Mouse (Mus musculus) monocyte, adult 2 months (primary cell): ENCODE measurements around the gene R3hdm1.

Experiments
- DNase-seq, 2 experiments: peaks; one replicate each; pipeline ENCODE4 v3.0.0; 2022; ENCODE audit warnings: low spot score in 2 of 2, low read depth in 1 of 2

R3hdm1 gene

DNA sequence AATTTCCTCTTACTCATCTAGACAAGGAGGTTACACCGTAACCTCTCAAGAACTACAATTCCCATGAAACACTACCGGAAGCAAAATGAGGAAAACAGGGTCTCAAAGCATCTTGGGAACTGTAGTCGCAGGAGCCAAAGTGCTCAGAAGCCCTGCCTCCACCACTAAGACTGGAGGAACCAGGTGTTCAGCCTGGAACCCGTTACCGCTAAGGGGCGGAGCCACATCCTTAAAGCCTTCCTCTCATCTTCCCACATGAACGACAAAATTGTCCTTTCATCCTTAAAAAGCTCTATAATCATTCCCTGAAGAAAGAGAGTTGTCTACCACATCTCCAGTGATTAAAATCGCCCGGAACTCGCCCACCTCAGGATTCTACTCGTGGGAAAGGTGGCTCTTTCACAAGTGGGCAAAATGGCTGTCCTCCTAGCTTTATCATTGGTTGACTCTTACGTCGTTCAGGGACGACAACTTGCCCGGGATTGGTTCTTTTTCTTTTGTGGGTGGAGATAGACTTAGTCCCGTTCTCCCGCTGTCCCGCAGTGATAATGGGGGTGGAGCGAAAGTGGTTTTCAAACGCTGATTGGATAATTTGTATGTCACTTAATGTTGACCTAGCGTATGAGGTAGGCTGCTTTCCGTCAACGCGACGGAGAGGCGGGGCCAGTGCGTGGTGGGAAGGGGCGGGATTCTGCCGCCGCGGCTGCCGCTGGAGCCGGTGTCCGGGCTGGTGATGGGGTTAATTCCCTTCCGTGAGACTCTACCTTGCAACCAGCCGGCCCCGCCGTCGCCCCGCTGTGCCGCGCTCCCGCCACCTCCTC, at the start of gene R3hdm1, which contains the start of gene Zranb3:
Gene R3hdm1 (plus strand): TSS at position 661 of the 821 bp plus-strand sequence.
Gene Zranb3 (minus strand): TSS at position 407 of the 821 bp plus-strand sequence.
- peak; percentile 91 to 94 for DNase-seq

- DNase-seq = no peak
These were observed 45.8 kb upstream of the R3hdm1 start for GRCm38 (mm10) chr1:128057269-128057668.

GRCm38 (mm10) chr1:128058625-128059024, 44.5 kb upstream of the R3hdm1 start:
- DNase-seq = no peak

- no peak for DNase-seq
These were observed 42.3 kb upstream of the R3hdm1 start for GRCm38 (mm10) chr1:128060655-128061344.

- no peak for DNase-seq
These were observed 41.7 kb upstream of the R3hdm1 start for GRCm38 (mm10) chr1:128061401-128061800.

DNA sequence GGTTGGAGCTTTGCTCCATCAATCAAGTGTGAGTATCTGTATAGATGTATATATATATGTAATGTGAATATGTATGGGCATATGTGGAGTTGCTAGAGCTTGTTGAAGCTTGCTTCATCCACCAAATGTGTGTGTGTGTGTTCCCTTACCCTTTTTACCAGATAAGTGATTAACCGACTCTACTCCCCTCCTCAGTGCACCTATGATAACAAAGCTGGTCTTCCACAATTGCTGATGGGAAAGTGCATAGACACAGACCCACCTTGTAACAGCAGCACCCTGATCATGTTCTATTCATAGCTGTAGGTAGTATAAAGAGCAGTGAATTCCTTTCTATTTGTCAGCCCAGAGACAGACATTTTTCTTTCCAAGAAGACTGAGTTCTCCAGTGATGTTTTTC, 40.9 kb upstream of the R3hdm1 start:
- no peak for DNase-seq

- peak in 1 of 2 experiments; percentile 3 for DNase-seq
These were observed 38.4 kb upstream of the R3hdm1 start for GRCm38 (mm10) chr1:128064716-128065115.

DNA sequence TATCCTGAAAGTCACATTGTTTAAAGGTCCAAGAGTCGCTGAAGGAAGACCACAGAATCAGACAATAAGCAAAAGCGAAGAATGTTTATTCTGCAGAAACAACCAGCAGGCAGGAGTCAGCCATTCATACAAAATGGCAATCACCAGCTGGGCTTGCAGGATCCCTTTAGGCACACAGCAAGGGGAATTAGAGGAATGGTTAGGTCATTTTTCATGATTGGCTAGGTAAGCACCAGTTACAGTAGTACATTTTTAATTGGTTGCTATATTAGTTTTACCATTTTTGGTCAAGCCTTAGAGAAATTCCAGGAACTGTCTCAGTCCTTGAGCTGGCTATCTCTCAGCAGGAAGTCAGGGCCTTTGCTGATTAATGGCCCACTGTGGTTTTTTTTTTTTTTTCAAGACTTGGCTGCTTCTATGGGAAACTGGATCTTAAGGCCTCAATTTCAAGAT, 34.1 kb upstream of the R3hdm1 start:
- no peak for DNase-seq

GRCm38 (mm10) chr1:128070003-128070402, 33.1 kb upstream of the R3hdm1 start:
- DNase-seq = no peak

DNA sequence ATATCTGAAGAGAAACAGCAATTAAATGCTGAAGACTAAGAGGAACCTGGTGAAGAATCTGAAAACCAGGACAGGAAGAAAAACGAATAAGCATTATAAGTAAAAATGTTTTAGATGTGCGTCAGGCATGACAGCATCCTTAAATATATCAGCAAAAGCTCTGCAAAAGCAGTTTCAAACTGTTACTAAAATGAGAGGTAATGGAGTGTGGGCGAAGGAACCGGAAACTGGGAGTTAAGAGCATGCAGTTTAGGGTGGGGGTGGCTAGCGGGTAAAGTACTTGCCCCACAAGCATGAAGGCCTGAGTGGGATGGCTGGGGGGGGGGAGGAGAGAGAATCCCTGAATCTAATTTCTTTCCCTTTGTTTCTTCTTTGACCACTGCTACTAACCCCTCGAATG, 30.1 kb upstream of the R3hdm1 start:
- no peak for DNase-seq

DNA sequence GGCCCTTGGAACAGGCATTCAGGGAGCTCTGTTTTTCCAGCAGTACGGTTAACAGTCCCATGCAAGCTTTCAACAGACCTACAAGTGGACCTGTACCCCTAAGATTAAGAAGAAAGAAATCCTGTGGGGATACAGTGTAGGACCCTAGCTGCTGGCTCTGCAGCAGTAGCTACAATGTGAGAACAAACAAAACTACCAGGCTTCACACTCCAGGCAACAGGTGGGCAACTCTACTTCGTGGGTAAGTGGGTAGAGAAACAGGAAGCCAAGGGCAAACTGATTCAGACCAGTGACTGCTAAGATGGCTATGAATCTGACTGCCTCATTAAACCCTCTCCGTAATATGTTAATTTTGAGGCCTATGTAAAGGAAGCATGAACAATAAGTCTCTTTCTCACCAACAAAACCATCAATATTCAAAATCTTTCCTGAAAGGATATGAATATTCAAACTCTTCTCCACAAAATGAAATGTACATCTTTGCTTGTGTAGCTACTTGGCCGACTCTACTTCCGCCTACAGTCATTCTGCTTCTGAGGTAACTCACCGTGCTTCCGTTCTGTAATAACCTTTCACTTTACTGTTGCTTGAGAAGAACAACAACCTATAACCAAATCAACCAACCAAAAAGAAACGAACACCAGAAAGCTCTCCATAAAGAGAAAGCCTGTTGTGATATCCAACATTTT, 26.2 kb upstream of the R3hdm1 start:
- no peak for DNase-seq

- DNase-seq = no peak
These were observed 25.3 kb upstream of the R3hdm1 start for GRCm38 (mm10) chr1:128077788-128078187.

- DNase-seq = no peak
These were observed 24.5 kb upstream of the R3hdm1 start for GRCm38 (mm10) chr1:128078646-128079045.

- DNase-seq = no peak
These were observed 22.0 kb upstream of the R3hdm1 start for GRCm38 (mm10) chr1:128080936-128081696.

GRCm38 (mm10) chr1:128081873-128082272, 21.2 kb upstream of the R3hdm1 start:
- no peak for DNase-seq

DNA sequence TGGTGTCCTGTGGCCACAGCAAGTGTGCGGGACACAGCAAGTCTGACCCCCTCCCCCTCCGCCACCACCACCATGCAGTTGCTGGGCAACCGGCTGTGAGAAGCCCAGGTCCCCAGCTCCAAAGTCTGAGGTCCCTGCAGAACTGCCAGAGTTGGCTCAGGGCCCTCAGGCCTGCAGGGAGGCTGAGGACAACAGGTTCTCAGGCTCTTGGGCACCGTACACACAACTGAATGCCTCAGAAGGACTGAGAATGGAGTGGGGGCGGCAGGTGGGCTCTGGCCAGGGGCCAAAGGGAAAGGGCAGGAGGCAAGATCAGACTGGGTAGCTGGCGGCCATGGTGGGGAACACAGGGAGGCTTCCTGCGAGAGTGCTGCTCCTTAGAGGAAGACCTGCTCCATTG, 20.3 kb upstream of the R3hdm1 start:
- no peak for DNase-seq

DNA sequence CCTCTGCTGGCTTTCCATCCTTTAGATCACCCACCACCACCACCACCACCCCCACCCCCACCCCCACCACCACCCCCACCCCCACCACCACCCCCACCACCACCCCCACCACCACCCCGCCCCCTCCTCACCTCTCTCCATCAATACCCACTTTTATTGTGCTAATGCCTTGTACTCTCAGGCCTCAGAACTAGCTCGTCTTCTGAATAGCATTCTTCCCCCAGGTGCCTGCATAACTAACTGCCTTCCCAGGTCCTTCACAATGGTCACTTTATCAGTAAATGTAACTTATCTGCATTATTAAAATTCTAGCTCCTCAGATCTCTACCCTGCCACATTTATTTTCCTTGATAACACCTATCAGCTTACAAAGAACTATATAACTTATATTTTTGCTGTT, 8.4 kb upstream of the R3hdm1 start:
- DNase-seq = no peak

DNA sequence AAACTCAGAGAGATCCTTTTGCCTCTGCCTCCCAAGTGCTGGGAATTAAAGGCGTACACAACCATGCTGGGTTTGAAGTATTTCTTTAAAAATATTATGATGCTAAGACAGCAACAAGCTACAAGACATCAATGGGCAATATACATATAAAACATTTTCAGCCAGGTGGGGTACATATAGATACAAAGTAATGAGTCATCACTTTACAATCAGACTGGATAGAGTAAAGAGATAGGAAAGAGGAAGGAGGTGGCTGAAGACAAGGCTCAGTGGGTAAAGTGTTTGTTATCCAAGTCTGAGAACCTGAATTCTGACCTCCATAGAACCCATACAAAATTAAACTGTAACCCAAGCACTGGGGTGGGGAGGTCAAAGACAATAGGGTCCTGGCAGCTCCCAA, 4.8 kb upstream of the R3hdm1 start:
- DNase-seq = no peak

DNA sequence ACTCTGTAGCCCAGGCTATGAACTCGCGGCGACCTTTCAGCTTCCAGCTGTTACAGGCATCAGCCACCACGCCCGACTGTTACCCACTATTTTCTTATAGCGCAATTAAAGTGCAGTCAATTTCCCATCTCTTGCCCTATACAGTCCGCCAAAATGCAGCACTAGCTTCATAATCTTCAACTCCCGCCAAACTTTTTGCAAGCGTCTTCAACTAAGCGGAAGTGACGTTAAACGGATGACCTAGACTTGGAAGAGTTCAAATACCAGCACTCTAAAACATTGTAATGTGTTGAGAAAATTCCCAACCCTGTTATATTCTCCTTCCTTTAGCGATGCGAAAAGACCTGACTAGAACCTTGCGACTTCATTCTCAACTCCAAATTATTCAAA, 855 bp upstream of the R3hdm1 start:
- no peak for DNase-seq

DNA sequence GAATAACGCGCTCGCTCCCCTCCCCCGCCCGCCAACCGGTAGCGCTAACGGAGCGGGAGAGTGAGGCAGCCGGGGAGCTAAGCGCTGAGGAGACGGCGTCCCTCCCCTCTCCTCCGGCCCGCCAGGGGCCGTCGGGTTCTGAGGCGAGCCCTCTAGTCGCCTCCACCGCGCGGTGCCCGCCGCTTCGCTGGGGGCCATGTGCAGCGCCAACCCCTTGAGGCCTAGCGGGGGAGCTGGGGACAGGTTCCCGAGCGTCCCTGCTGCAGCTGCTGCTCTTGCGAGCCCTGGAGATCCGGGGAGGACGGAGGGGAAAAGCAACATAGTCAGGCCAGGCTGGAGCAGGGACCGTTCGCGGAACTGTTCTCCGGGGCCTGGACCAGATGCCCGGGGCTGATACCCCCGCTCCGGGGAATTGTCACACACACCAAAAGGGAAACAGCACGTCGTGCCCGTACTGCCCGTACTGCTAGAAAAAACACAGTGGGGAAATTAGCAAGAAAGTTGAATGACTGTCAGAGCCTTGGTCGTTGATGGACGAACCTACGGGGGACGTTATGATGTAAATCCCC, 503 bp downstream of the R3hdm1 start:
- peak in 1 of 2 experiments; percentile 36 for DNase-seq
